Mouse (Mus musculus) heart, postnatal 4 days (tissue): ENCODE measurements around the gene Col23a1. TPM values are rescaled to one million over a fixed set of nuclear protein-coding genes. Genes with fewer than 3 reads are reported as not detected.
"Not testable (repeated sequence)": the region's sequence is repeated elsewhere in the genome, so short reads cannot be mapped to it uniquely, and the experiment has no call there.

Experiments used
- DNase-seq: peaks from one replicate; pipeline ENCODE4 v3.0.0; 2021
- total RNA-seq, 2 experiments: library from RNA; stranded (reverse); gene quantifications; 2 replicates each; pipeline ENCODE4 v1.2.3; 2021

The Col23a1 gene
- total RNA-seq, 2 experiments from 2014 or later: 5.7 to 6.0 TPM

DNA sequence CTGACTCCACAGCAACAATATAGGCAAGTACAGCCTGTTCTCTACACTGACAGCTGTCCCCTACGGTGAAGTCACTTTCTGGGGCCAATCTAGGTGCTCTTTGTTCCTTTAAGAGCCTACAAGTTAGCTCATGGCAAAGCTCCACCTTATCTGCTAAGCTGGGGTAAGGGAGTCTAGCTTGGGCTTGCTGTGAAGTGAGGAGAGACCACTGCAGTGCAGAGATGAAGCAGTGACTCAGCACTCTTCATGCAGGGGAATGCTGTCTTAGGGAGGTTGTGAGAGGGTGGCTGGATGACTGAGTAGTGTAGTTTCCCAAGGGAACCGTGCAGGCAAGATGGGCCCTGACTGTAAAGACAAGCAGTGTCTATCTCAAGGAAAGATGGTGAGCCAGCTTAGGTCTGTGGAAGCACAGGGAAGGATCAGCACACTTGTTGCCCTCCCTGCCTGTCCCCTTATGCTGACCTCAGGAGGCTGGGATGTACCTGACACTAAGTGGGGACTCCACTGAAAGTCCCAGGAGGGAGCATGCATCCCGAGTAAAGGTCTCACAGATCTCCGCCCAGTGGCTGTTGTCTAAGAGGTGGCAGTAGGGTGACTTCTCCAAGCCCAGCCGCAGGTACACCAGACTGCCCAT lies 335.6 kb downstream of the Col23a1 start:
- DNase-seq: no peak

DNA sequence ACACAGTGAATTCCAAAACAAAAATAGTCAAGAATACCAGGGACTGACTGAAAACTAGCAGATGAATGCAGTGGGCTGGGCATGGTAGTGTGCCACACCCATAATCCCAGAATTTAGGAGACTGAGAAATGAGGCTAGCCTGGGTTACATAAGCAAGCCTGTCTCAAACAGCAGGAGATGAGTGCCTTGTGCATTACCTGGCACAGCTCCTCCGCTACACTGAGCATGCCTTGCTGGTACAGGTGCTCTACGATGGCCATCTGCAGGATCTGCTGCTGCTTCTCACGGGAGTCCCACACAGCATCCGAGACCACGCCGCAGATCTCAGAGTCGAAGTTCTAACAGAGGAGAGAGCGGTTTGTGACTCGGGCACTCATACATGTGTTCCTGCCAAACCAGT lies 337.7 kb downstream of the Col23a1 start:
- no peak for DNase-seq

DNA sequence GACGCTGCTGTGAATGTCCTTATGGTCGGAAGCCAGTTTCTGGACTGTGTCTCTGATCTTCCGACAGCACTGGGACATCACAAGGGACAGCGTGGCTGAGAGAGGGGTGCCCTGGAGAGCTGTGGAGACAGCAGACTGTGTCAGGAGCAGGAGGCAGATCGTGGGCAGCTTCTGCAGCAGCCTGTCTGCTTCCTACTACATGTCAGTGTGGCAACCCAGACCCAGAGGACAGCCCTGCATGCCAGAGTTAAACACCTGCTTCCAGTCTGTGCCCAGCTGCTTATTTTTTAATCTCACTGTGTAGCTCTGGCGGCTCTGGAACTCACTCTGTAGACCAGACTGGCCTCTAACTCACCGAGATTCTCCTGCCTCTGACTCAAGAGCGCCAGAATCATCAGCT lies 338.2 kb downstream of the Col23a1 start:
- DNase-seq: no peak

DNA sequence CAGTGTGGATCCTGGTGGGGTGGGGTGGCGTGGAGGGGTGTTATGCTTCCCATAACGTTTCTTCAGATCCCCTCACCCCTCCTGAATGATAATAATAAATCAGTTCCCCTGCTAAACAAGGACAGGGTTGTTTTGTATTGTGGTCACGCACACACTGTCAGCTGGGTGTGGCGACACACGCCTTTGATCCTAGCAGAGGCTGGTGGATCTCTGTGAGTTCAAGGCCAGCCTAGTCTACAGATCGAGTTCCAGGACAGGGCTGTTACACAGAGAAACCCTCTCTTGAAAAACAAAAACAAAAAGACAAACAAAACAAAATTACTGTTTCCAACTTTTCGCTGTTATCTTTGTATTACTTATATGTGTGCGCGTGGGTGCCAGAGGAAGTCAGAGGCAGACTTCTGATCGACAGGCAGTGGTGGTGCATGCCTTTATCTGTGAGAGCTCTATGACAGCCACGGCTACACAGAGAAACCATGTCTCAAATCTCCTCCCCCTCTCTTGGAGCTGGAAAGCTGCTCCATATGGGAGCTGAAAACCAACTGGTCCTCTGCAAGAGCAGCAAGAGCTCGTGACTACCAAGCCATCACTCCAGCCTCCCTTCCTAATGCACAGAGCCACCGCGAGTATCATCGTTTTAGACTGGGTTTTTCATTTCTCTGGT lies 340.1 kb downstream of the Col23a1 start:
- DNase-seq: no peak

DNA sequence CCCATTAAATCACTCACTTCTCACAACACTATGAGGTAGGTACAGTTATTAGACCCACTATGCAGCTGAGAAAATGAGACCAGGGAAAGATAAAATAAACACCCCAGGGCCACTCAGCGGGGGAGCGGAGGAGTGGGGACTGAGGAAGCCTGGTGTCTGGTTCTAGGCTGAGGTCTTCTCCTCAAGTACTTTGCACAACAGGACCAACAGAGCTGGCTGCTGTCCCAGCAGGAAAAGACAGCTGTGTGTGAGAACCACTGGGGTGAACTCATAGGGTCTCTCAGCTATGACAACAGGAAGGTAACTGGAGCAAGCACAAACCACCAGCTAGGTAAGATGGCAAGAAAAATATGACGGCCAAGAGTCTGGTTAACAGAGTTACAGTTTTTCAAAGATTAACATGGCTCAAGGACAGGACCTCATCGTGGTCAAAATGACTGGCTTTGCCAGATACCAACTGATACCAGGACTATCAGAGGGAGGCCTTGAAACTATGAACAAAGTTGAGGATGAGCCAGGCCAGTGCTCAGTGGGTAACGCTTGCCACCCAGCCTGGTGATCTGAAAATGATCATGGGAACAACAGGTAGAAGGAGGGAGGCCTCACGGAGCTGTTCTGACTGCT lies 342.5 kb downstream of the Col23a1 start:
- DNase-seq: no peak

DNA sequence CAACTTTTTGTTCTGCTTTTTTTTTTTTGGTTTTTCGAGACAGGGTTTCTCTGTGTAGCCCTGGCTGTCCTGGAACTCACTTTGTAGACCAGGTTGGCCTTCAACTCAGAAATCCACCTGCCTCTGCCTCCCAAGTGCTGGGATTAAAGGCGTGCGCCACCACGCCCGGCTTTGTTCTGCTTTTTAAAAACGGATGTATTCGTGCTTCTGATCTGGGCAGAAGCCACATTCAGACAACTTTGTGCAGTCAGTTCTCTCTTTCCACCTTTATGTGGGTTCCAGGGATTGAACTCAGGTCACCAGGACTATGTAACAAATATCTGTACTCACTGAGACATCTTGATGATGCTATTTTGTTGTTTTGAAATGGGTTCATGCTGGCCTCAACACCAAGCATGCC lies 343.5 kb downstream of the Col23a1 start:
- DNase-seq: not testable (repeated sequence)

Other genes with a start within 250 kb of the Col23a1 start
- not detected for gene Olfr1375, start 241.8 kb upstream of the Col23a1 start, total RNA-seq
- 1 to 10 TPM; 2.1 to 2.2 TPM for gene Zfp354a, start 230.7 kb upstream of the Col23a1 start, total RNA-seq
- gene Gm12569, start 69.4 kb upstream of the Col23a1 start, total RNA-seq: not detected
- gene Clk4, start 28.2 kb upstream of the Col23a1 start, total RNA-seq: 10 to 100 TPM; 49.5 to 55.0 TPM
- not detected for gene BC049762, start 26.9 kb upstream of the Col23a1 start, total RNA-seq